Mouse (Mus musculus): ENCODE results near the gene Ntn3.

- no peak for TF ChIP-seq POLR2A (IDR thresholded peaks at IDR 0.05; ENCODE audit: insufficient read length, low read depth)
- TF ChIP-seq CEBPB (IDR thresholded peaks at IDR 0.05; ENCODE audit: insufficient read depth, poor library complexity, severe bottlenecking), result no peak
- no peak for TF ChIP-seq MAX (IDR thresholded peaks at IDR 0.05; ENCODE audit: low read depth)
- TF ChIP-seq REST (IDR thresholded peaks at IDR 0.05; ENCODE audit: insufficient read depth, insufficient read length), result no peak
- no peak for TF ChIP-seq USF1 (IDR thresholded peaks at IDR 0.05; ENCODE audit: low read depth)
- no peak for TF ChIP-seq MYOD1 (IDR thresholded peaks at IDR 0.05; ENCODE audit: control insufficient read depth in 1 of 3, insufficient read length in 2 of 3, low read depth in 2 of 3)
- TF ChIP-seq E2F4 (IDR thresholded peaks at IDR 0.05; ENCODE audit: insufficient read depth), result no peak
These were observed 15.6 kb downstream of the Ntn3 start for GRCm38 (mm10) chr17:24193769-24194168.

Measured in myocyte (in vitro differentiated cells).